Mouse (Mus musculus) megakaryocyte, embryonic 14.5 days (primary cell): ENCODE results near the gene Rnf169.

Source experiments
- FLI1 ChIP-seq: IDR thresholded peaks from 2 replicates; pipeline ENCODE4 v1.6.1; 2012; ENCODE audit warnings: low read length, inconsistent platforms, mixed read lengths
- GATA1 ChIP-seq: IDR thresholded peaks from 3 replicates; pipeline ENCODE4 v1.6.1; 2012; ENCODE audit warnings: mixed read lengths, low read length, inconsistent platforms, borderline replicate concordance

DNA sequence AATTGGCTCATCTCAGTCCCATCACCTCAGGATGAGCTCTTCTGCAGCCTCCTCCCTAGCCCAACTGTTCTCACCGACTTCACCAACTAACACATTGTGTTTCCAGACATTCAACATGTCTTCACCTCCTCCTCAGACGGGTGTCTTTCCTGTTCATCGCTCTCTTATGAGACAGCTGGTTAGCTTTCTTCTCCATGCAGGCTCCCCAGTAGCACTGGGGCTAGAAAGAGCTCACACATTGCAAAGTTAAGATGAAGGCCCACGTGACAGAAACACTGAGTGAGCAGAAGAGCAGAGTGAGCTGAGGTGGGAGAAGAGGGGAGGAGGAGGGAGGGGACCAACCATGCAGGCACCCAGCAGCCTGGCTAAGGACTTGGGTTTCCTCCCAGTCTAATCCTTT lies 78.0 kb downstream of the Rnf169 start:
- TF ChIP-seq GATA1 (no peak), FLI1 (no peak)
